Mouse (Mus musculus): Measurements from ENCODE around the gene Pias1. TPM values are rescaled to one million over a fixed set of nuclear protein-coding genes. Genes with fewer than 3 reads are reported as not detected.

The Pias1 gene
- 10 to 100 TPM; 59.8 to 64.3 TPM for total RNA-seq (2021)

DNA sequence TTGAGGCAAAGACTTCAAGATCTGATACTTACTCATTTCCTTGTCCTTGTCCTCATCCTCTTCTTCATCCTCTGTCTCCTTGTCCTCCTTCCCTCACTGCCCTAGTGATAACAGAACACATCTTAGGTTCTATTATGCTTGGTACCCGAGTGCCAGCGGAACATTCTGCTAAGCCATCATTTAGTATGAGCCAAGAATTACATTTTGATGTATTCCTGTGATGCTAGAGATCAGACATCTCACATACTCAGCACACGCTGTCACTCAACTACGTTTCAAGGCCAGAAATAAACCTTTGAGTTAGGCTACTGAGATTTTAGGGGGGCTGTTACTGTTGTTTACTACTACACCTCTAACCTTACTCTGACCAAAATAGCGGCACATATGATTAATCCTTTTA is at the start of gene Pias1:
Gene Pias1, minus strand, starts transcription at position 101 of the 400 bp plus-strand sequence.
- intact Hi-C loops (cut with DNase I) = no loop called here
- DNase-seq (ENCODE audit: low spot score in 2 of 2) = no peak

DNA sequence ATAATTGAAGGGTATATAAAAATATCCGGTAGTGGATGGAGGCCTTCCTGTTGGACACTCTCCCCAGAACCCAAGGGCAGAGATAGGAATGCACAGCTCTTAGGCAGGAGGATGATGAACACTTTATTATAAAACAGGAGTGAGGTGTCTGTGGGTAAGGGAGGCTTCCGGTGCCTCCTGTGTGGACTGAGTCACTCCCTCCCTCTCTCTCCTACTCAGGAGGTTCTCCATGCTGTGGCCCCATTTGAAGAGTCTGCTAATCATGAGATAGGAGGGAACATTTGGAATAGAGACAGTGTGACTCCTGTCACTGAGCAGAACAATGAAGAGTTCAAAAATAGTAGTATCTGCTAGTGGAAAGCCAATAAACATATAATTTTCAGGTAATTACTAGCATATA is 47.7 kb upstream of the Pias1 start:
- intact Hi-C loops (cut with DNase I) = no loop called here
- peak in 1 of 2 experiments; percentile 27 for DNase-seq (ENCODE audit: low spot score in 2 of 2)

DNA sequence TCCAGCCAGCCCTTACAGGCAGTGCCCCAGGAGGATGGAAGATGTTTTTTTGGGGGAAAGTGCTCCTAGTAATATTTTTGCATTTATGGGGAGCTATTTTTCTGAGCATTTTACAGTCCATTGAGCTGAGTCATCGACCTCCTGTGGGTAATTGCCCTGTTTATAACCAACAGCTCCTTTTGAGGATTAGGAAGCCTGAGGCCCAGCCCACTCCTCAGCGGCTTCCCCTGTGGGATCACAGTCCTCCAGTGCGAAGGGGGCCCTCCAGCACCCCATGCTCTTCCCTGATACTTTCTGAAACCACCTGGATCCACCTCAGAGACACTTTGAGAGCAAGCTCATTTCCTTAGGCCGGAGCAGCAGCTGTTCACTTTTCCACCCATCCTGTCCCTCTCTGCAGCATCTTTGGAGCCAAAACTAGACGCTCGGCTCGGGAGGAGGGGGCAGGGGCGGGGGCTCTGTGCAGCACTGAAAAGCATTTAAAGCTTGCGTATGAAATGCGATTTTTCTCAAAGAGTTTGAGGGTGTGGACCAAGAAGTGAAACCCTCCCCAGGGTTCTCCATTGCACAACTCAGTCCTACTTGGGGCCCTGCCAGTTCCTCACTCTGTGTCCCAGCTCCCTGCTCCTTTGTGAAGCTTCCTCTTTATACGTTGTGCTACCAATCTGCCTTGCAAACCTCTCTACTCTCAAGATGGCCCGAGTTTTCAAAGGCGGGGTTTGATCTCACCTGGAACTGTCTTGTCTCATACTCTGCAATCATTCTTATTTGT is 43.5 kb upstream of the Pias1 start:
- DNase-seq (ENCODE audit: low spot score in 2 of 2) = peak; percentile 14 to 24
- intact Hi-C loops (cut with DNase I) = no loop called here

DNA sequence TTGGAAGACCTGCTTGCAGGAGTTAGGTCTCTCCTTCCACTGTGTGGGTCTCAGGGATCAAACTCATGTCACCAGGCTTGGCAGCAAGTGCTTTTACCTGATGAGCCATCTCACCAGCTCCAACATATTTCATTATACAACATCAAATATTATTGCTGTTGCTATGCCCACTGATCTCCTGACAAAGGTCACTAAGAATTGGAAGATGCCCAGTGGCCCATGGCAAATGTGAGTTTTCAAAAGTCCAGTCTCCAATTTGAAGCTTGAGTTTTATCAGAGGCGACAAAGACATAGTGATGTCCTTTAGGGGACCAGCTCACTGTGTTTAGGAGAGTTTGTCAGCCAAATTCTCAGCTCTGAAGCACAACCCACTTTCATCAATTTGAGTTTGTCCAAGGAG is 34.8 kb upstream of the Pias1 start:
- intact Hi-C loops (cut with DNase I) = no loop called here
- DNase-seq (ENCODE audit: low spot score in 2 of 2) = no peak

DNA sequence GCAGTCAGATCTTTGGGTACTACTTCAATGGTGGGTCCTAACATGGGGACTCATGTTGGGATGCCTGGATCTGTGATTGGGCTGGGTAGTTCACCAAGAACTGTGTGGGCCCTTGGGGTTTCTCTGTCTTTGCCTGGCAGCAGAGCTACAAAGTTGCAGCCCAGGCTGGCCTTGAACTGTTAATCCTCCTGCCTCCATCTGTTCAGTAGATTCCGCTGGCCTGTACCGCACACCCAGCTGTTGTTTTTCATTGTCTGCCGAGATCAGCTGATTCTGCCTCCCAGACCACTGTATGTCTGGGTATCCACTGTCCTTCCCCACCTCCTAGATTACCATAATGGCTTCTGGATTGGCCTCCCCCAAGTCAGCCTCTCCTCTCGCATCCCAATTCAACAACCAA is 19.6 kb upstream of the Pias1 start:
- no peak for DNase-seq (ENCODE audit: low spot score in 2 of 2)
- intact Hi-C loops (cut with DNase I) = no loop called here

DNA sequence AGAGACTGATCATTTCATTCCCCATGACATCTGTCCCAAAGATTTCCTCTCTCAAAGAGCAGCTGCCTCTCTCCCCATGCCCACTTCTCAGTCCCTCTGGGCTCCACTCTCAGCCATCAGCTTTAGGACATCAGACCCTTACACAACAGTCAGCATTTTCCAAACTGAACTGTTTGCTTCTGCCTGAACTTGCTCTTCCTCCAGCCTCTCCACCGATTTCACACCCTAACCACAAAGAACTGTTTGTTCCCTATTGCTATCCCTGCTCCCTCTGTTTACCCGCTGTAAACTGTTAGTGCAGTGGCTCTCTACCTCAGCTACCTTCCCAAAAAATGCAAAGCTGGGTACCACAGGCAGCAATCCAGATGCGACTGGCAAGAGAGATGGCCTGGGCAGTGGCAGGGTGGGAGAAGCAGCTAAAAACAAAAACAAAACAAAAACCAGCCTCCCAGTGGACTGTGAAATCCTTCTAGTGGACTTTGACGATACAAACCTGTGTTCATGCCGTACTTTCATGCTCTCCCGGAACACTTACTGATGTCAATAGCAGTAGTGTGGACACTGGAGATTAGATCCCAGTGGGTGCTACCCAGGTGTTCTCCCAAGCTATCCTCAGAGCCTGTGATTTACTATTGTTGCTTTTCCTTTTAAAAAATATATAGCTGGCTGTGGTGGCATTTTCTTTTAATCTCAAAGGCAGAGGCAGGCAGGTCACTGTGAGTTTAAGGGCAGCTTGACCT is 18.5 kb upstream of the Pias1 start:
- intact Hi-C loops (cut with DNase I) = no loop called here
- no peak for DNase-seq (ENCODE audit: low spot score in 2 of 2)

DNA sequence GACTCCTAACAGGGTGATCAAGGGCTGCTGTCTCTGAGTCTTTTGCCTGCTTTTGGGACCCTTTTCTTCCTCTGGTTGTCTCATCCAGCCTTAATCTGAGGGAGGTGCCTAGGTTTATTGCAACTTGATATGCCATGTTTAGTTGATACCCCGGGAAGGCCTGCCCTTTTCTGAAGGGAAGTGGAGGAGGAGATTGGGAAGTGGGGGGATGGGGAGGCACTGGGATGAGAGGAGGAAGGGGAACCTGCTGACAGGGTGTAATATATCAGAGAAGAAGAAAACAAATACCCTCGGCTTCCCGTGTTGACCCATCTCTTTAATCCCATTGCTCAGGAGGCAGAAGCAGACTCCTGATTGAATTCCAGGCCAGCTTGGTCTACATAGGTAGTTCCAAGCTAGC is 10.8 kb upstream of the Pias1 start:
- DNase-seq (ENCODE audit: low spot score in 2 of 2) = no peak
- intact Hi-C loops (cut with DNase I) = no loop called here

DNA sequence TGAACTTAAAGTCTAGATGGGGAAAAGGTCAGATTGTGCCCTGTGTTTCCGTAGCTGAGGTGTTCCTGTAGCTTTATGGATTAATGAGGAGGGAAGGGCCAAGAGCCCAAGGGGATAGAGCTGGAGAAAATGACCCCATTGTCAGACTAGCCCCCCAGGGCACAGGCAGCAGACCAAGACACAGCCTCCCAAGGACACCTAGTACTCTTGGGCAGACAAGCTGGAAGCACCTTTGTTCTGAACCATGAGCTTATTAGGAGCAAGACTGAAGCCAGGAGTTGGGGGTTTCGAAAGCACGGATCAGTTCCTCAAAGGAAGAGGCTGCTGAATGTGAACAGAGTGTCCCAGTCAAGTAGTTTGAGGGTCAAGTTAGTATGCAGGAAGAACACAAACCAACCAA is 9.9 kb upstream of the Pias1 start:
- intact Hi-C loops (cut with DNase I) = no loop called here
- DNase-seq (ENCODE audit: low spot score in 2 of 2) = no peak

DNA sequence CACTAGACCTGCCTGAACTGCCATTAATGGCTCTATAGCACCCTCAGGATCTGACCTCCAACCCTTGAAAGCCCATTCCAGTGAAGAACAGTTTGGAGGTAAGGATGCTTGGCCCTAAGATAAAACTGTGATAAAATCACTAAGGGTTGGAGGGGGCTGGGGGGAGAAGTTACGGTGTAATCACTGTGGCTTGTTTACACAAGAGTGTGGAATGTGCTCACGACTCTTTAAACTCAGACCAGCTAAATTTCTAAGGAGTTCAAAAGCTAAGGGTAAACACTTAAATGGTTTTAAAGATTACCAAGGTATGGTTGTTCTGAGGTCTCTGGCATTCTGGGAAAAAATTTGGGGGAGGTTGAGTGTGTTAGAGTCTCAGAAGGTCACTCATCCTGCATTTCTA is 7.5 kb upstream of the Pias1 start:
- intact Hi-C loops (cut with DNase I) = no loop called here

DNA sequence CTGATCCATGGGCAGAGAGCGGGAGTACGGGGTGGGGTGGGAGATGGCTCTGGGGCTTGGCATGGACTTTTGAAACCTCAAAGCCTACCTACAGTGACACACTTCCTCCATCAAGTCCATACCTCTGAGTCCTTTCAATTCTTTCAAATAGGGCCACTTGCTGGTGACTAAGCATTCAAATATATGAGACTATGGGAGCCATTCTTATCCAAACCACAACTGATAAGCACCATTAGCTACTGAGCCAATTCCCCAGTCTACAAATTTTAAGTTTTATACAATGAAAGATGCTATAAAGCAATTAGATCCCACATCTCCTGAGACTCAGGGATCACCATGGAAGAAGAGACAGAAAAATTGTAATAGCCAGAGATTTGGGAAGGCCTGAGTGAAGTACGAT is 2.4 kb upstream of the Pias1 start:
- DNase-seq (ENCODE audit: low spot score in 2 of 2) = no peak
- intact Hi-C loops (cut with DNase I) = no loop called here

More for the DNA sequence above, 7.5 kb upstream of the Pias1 start:
- DNase-seq (ENCODE audit: low spot score in 2 of 2) = no peak

DNA sequence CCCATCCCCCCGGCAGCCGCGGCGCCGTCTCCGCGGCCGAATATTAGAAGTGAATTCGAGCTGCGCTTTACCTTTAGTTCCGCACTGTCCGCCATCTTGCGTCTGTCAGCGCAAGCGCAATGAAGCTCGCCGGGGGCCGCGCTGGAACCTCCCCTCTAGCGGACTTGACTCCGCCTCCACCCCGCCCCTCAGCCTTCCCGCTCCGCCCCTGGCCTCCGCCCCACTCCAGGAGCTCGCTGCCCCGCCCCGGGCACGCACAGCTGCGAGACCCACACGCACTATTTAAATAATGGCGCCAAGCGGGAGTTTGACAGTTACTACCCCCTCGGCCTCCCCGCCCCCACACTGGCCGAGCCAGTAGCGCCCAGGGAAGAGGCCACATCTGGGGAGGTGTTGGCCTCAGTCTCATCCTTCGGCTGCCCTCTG is 6.9 kb downstream of the Pias1 start:
- peak; percentile 95 to 98 for DNase-seq (ENCODE audit: low spot score in 2 of 2)
- intact Hi-C loops (cut with DNase I) = loop anchor here (2.0 to 5.0 kb wide), 3 partner anchors 77 to 144 kb away; no protein-coding TSS in a partner anchor

DNA sequence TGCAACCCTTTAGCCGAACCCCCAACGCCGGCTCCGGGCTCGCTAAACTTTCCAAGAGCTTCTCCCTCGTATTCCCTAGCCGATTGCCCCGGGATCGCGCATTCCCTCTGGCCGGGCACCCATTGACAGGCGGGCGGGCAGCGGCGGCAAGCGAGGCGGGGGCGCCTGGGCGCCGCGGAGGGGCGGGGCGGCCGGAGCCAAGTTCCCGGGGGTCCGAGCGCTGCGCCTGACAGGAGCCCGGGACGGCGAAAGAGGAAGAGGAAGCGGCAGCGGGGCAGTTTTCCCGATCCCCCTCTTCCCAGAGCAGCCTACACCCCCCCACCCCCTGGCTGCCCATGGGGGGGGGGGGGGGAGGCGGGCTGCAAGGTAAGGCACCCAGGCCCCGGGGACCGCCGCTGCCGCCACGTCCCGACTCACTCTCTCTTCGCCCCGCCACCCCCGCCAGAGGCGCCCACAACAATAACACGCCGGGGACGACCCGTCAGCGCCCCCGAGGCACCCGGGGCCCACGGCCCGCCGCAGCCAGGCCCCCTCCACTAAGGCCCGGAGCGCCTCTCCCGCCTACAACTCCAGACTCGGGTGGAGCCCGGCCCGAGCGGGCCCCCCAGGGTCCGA is 7.5 kb downstream of the Pias1 start:
- intact Hi-C loops (cut with DNase I) = loop anchor here (2.0 to 5.0 kb wide), 3 partner anchors 77 to 145 kb away; no protein-coding TSS in a partner anchor
- DNase-seq (ENCODE audit: low spot score in 2 of 2) = peak in 1 of 2 experiments; percentile 28

DNA sequence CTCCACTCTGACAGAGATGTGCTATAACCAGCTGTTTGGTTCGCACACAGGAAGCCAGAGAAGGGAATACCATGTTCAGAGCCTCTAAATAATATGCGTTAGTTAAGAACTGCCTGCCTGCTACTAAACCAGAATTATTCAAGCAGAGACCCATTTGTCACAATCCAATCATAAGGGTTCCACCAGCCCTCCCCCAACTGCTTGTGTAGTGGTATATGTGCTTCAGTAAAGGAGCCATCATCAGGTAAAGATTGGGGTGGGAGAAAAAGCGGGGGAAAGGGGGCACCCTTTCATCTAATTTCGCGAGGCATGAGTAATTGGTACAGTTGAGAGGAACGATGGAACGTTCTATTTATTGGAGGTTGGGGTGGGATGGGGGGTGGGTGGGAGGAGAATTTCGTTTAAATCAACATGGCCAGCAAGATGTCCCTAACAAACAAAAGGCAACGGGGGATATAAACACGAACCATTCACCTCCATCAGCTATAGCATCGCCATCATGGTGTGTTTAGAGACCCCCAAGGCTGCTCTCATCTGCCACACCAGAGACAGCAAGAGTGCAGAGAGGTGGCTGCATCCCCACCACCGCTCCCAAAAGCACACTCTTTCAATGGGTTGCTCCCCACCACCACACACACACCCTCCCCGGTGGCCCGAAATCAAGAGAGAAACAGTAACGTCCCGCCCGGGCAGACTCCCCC is 8.1 kb downstream of the Pias1 start:
- peak; percentile 12 to 15 for DNase-seq (ENCODE audit: low spot score in 2 of 2)
- intact Hi-C loops (cut with DNase I) = loop anchor here (2.0 to 5.0 kb wide), 4 partner anchors 78 to 145 kb away; no protein-coding TSS in a partner anchor

DNA sequence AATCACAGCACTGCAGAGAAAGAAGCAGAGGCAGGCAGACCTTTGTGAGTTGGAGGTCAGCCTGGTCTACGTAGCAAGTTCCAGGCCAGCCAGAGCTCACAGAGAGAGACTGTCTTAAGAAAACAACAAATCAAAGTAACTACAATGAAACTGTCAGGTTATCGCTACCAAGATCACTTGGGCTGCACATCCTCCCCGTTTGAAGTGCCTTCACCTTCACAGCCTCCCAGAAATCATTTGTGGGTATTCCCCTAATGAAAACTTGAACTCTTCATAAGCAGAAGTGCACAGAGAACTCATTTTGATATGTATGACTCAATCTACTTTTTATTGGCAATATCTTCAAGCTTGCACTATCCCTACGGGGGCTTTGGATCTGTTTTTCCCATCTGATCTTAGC is 10.6 kb downstream of the Pias1 start:
- intact Hi-C loops (cut with DNase I) = loop anchor here (2.0 kb wide), 1 partner anchor 52 kb away; no protein-coding TSS in a partner anchor
- no peak for DNase-seq (ENCODE audit: low spot score in 2 of 2)

DNA sequence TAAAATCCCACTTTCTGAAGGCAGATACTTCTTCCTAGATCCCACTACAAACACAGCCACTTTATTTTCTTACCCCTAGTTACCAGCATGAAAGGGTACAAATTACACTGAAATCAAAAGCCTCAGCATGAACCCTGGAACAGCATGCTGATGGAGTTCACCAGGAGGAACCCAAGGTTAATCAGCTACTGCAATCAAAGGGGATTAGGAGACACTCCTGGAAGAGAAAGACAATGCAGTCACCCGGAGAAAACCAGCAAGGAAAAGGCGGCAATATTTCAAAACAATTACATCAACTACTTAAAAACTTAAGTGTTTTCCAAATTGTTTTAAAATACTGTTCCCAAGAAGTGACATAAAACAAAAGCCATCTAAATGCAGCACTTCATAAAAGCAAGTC is 11.9 kb downstream of the Pias1 start:
- intact Hi-C loops (cut with DNase I) = loop anchor here (2.0 kb wide), 1 partner anchor 51 kb away; no protein-coding TSS in a partner anchor

DNA sequence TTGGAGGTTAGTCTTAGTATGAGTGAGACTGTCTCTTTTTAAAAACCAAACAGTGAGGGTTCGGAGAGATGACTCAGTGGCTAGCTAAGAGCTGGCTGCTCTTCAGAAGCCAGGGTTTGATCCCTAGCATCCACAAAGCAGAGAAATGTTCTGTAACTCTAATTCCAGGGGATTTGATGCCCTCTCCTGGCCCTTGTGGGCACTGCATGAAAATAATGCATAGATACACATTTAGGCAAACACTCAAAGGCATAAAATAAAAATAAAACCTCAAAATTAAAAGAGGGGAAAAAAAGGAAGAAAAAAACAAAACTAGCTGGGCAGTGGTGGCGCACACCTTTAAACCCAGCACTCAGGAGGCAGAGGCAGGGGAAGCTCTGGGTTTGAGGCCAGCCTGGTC is 13.3 kb downstream of the Pias1 start:
- intact Hi-C loops (cut with DNase I) = no loop called here
- DNase-seq (ENCODE audit: low spot score in 2 of 2) = peak in 1 of 2 experiments; percentile 28

More for the DNA sequence above, 11.9 kb downstream of the Pias1 start:
- no peak for DNase-seq (ENCODE audit: low spot score in 2 of 2)

DNA sequence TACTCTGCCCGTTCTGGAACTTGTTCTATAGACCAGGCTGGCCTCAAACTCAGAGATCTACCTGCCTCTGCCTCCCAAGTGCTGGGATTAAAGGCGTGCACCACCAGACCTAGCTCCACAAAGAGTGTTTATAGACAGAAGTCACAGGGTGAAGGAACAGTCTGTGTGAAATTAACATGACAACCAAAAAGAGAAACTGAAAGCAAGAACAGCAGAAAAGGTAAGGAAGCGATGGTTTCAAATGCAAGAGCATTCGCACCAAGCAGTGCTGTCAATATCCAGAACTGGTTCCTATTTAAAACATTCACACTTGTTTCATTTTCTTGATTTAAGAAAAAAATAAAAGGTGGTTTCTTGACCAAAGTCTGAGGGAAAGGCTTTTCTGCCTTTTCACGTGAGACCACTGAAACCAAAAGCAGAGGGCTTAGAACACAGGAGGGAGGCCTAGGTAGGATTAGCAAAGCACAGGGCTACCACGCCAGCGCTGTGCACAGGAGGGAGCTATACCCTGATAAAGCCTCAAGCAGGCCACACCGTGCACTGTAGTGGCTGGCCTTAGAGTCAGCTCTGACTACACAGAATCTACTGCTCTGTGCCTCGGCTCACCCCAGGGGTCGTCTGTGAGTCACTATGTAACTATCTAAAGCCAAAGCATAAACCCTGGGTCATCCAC is 15.5 kb downstream of the Pias1 start:
- DNase-seq (ENCODE audit: low spot score in 2 of 2) = no peak
- intact Hi-C loops (cut with DNase I) = no loop called here

DNA sequence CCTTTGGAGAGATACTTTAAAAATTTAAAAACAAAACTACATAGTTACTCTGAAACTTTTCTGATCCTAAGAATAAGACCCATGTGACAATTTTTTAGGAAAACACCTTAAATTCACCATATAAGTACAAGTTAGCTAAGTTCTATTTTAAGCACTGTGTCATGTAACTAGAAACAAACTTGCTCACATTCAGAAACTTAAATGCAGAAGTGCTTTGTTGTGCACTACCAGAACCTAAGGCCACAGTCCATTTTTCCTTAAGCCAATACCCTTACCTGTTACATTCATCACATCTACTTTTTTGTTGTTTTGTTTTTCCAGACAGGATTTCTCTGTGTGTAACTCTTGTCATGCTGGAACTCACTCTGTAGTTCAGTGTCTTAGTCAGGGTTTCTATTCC is 17.4 kb downstream of the Pias1 start:
- no peak for DNase-seq (ENCODE audit: low spot score in 2 of 2)
- intact Hi-C loops (cut with DNase I) = no loop called here

DNA sequence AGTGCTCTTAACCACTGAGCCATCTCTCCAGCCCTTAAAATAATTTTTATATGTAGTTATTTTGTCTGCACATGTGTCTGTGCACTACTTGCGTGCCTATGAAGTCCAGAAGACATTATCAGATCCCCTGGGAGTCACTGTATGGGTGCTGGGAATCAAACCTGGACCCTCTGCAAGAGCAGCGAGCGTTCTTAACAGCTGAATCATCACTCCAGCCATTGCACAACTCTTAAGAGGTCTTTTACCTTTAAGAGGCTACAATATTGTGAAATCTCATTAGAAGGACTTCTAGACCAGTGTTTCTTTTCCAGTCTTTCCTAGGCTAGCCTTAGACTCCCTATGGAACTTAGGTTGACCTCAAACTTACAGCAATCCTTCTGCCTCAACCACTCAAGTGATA is 21.7 kb downstream of the Pias1 start:
- intact Hi-C loops (cut with DNase I) = no loop called here
- DNase-seq (ENCODE audit: low spot score in 2 of 2) = no peak
